Comparison of ENCODE assay signal across 23 mouse cellular contexts in genomic region chr2:27044641-27045040, GRCm38 (mm10). TPM values are rescaled to one million over a fixed set of nuclear protein-coding genes. Genes with fewer than 3 reads are reported as not detected.
DNase-seq lines count a peak whose midpoint lies in the region; ATAC-seq and TF ChIP-seq lines count a peak whose summit lies in the region.
"Had no signal": no experiment of that assay in that cellular context is flagged by ENCODE, and none has a peak within 500 bp of the region (broad histone marks: within the 10 kb centered on the region; RNA-seq: fewer than 3 reads in every experiment).

No protein-coding gene starts in this region.

- no peaks in the 10 kb centered on the region for H3K9me3 ChIP-seq in kidney, embryonic 14.5 days (ENCODE audit: control insufficient read depth, low read length)
- H3K9me3 ChIP-seq in kidney, embryonic 15.5 days (replicated peaks), result no peaks in the 10 kb centered on the region
- H3K9me3 ChIP-seq in midbrain, embryonic 11.5 days (ENCODE audit: control insufficient read depth, low read length), result no peaks in the 10 kb centered on the region
- H3K9me3 ChIP-seq in midbrain, embryonic 13.5 days, result no peaks in the 10 kb centered on the region
- H3K9me3 ChIP-seq: embryonic facial prominence, embryonic 10.5 days; forebrain, embryonic 13.5 days; hindbrain, embryonic 13.5 days had no signal

- no peak overlapping the region for H3K4me2 ChIP-seq in kidney, embryonic 14.5 days (replicated peaks; ENCODE audit: low read depth, low read length)
- H3K4me2 ChIP-seq in kidney, embryonic 15.5 days, result no peak overlapping the region
- no peak overlapping the region for H3K4me2 ChIP-seq in midbrain, embryonic 11.5 days
- no peak overlapping the region for H3K4me2 ChIP-seq in midbrain, embryonic 13.5 days (replicated peaks)
- H3K4me2 ChIP-seq: forebrain, embryonic 13.5 days; hindbrain, embryonic 13.5 days had no signal

- 54% methylated on average over 3 of the region's 3 CpGs for WGBS in kidney, adult 2 months
- 82% methylated on average over 3 of the region's 3 CpGs for WGBS in kidney, embryonic 14.5 days
- 75% methylated on average over 3 of the region's 3 CpGs for WGBS in kidney, embryonic 15.5 days
- WGBS in midbrain, embryonic 11.5 days, result 72% methylated on average over 3 of the region's 3 CpGs
- 77% methylated on average over 3 of the region's 3 CpGs for WGBS in midbrain, embryonic 13.5 days

- H3K27me3 ChIP-seq in kidney, adult 2 months (replicated peaks; ENCODE audit: control insufficient read depth, insufficient read depth, low read length), result no peaks in the 10 kb centered on the region
- no peaks in the 10 kb centered on the region for H3K27me3 ChIP-seq in kidney, embryonic 14.5 days (ENCODE audit: control insufficient read depth, insufficient read depth, low read length)
- no peaks in the 10 kb centered on the region for H3K27me3 ChIP-seq in kidney, embryonic 15.5 days
- H3K27me3 ChIP-seq in midbrain, embryonic 11.5 days (ENCODE audit: control insufficient read depth, insufficient read depth, low read length), result no peaks in the 10 kb centered on the region
- H3K27me3 ChIP-seq in midbrain, embryonic 13.5 days, result peaks cover 19% of the 10 kb centered on the region; the same call in 1 of the 2 replicates
- H3K27me3 ChIP-seq: forebrain, embryonic 13.5 days had no signal

- peak overlapping the region; percentile 4; the same call in 1 of the 2 replicates for H3K27ac ChIP-seq in kidney, adult 2 months (ENCODE audit: insufficient read depth, low read depth, low read length)
- no peak overlapping the region for H3K27ac ChIP-seq in kidney, embryonic 14.5 days (ENCODE audit: low read depth, low read length)
- H3K27ac ChIP-seq in kidney, embryonic 15.5 days, result no peak overlapping the region
- no peak overlapping the region for H3K27ac ChIP-seq in midbrain, embryonic 11.5 days (ENCODE audit: low read depth, low read length)
- H3K27ac ChIP-seq in midbrain, embryonic 13.5 days, result no peak overlapping the region
- H3K27ac ChIP-seq: embryonic facial prominence, embryonic 10.5 days; forebrain, embryonic 13.5 days; heart, adult 2 months; hindbrain, embryonic 13.5 days; hindbrain, postnatal 0 days had no signal

- 0 out of 2 replicates have a peak, but pooled peaks cover 3% of the 10 kb centered on the region for H3K4me1 ChIP-seq in kidney, adult 2 months (ENCODE audit: control insufficient read depth, insufficient read depth, low read length)
- no peaks in the 10 kb centered on the region for H3K4me1 ChIP-seq in kidney, embryonic 14.5 days (ENCODE audit: control insufficient read depth, insufficient read depth, low read length)
- peaks cover 3% of the 10 kb centered on the region; the same call in 1 of the 2 replicates for H3K4me1 ChIP-seq in kidney, embryonic 15.5 days
- H3K4me1 ChIP-seq in midbrain, embryonic 11.5 days (ENCODE audit: control insufficient read depth, insufficient read depth, low read length), result no peaks in the 10 kb centered on the region
- no peaks in the 10 kb centered on the region for H3K4me1 ChIP-seq in midbrain, embryonic 13.5 days (replicated peaks)
- H3K4me1 ChIP-seq: forebrain, embryonic 13.5 days; hindbrain, embryonic 13.5 days had no signal

- no peaks in the 10 kb centered on the region for H3K36me3 ChIP-seq in kidney, adult 2 months (ENCODE audit: control insufficient read depth, insufficient read depth, low read length)
- no peaks in the 10 kb centered on the region for H3K36me3 ChIP-seq in kidney, embryonic 14.5 days (ENCODE audit: control insufficient read depth, insufficient read depth, low read length)
- H3K36me3 ChIP-seq in kidney, embryonic 15.5 days, result no peaks in the 10 kb centered on the region
- H3K36me3 ChIP-seq in midbrain, embryonic 11.5 days (ENCODE audit: control insufficient read depth, insufficient read depth, low read length), result no peaks in the 10 kb centered on the region
- no peaks in the 10 kb centered on the region for H3K36me3 ChIP-seq in midbrain, embryonic 13.5 days
- H3K36me3 ChIP-seq: embryonic facial prominence, embryonic 10.5 days; hindbrain, embryonic 13.5 days had no signal

- no peak overlapping the region for H3K4me3 ChIP-seq in kidney, adult 2 months (ENCODE audit: insufficient read depth, low read depth, low read length)
- H3K4me3 ChIP-seq in kidney, embryonic 14.5 days (ENCODE audit: low read length), result no peak overlapping the region
- H3K4me3 ChIP-seq in kidney, embryonic 15.5 days (replicated peaks), result no peak overlapping the region
- no peak overlapping the region for H3K4me3 ChIP-seq in midbrain, embryonic 11.5 days (ENCODE audit: low read depth, low read length)
- no peak overlapping the region for H3K4me3 ChIP-seq in midbrain, embryonic 13.5 days (replicated peaks)
- H3K4me3 ChIP-seq: embryonic facial prominence, embryonic 10.5 days; forebrain, embryonic 13.5 days; heart, adult 2 months; hindbrain, embryonic 13.5 days had no signal

- H3K9ac ChIP-seq in kidney, embryonic 14.5 days (ENCODE audit: low read depth, low read length), result no peak overlapping the region
- H3K9ac ChIP-seq in kidney, embryonic 15.5 days, result no peak overlapping the region
- no peak overlapping the region for H3K9ac ChIP-seq in midbrain, embryonic 11.5 days (ENCODE audit: low read length)
- no peak overlapping the region for H3K9ac ChIP-seq in midbrain, embryonic 13.5 days (replicated peaks)
- H3K9ac ChIP-seq: forebrain, embryonic 13.5 days; forebrain, postnatal 0 days; hindbrain, embryonic 13.5 days had no signal

- ATAC-seq in kidney, embryonic 14.5 days (ENCODE audit: low FRiP score, low TSS enrichment), result no peak
- ATAC-seq in kidney, embryonic 15.5 days (replicated peaks; ENCODE audit: low FRiP score), result no peak
- ATAC-seq in midbrain, embryonic 11.5 days (ENCODE audit: low FRiP score), result no peak
- ATAC-seq in midbrain, embryonic 13.5 days, result no peak
- ATAC-seq: activated CD4-positive, CD25-positive, alpha-beta regulatory T cell, adult 4 months; forebrain, embryonic 13.5 days; forebrain, postnatal 0 days; hindbrain, postnatal 0 days; Patski had no signal

- no peak for TF ChIP-seq POLR2A in kidney, adult 2 months (IDR thresholded peaks at IDR 0.05; ENCODE audit: low read depth, low read length)

- intact Hi-C loops in heart, postnatal 36 days (cut with DNase I), result loop anchor here (2.0 kb wide), 1 partner anchor 34 kb away; the partner anchor contains the start of gene Adamtsl2

- DNase-seq in heart, adult 11 months, result peak; percentile 95
- DNase-seq in heart, postnatal 36 days, result no peak
- DNase-seq in kidney, adult 2 months, result peak; percentile 57
- DNase-seq in kidney, postnatal 36 days, result peak; percentile 52 to 56
- DNase-seq in midbrain, embryonic 11.5 days (ENCODE audit: low spot score, missing footprints), result peak; percentile 19
- DNase-seq: cerebellum, adult 2 months; cerebellum, postnatal 10 days; forebrain, postnatal 0 days had no signal

- no peak for TF ChIP-seq CTCF in kidney, adult 2 months (conservative IDR thresholded peaks at IDR 0.05; ENCODE audit: insufficient read depth, insufficient read length, low read depth, low read length)

RNA-seq across cellular contexts. Expression of gene Slc2a6, which starts 16.8 kb away (rescaled TPM):
- under 1 TPM in 1 of 2 experiments, not detected in 1; 0.73 TPM for total RNA-seq in heart, postnatal 36 days (2021)
- polyA plus RNA-seq in kidney, adult 2 months (2012; rRNA removed), result 1.5 and 1.8 TPM in 2 replicates
- 0.37 and 0.64 TPM in 2 replicates for polyA plus RNA-seq in kidney, embryonic 14.5 days (2014; fragmentation: Nextera tagmentation; extraction: Ambion mirVana)
- 0.31 and 0.96 TPM in 2 replicates for polyA plus RNA-seq in kidney, embryonic 15.5 days (2015; fragmentation: Nextera tagmentation; extraction: Ambion mirVana)
- polyA plus RNA-seq in midbrain, embryonic 11.5 days (2014; fragmentation: Nextera tagmentation; extraction: Ambion mirVana), result 1.2 and 1.6 TPM in 2 replicates
- polyA plus RNA-seq in midbrain, embryonic 13.5 days (2015; fragmentation: Nextera tagmentation; extraction: Ambion mirVana), result 3.6 and 3.8 TPM in 2 replicates
- total RNA-seq: gastrocnemius, postnatal 36 days had no signal

RNA-seq across cellular contexts. Expression of gene Mymk, which starts 27.3 kb away (rescaled TPM):
- not detected for total RNA-seq in heart, postnatal 36 days (2021)
- 0.09 and 0.16 TPM in 2 replicates for polyA plus RNA-seq in kidney, adult 2 months (2012; rRNA removed)
- 0.54 TPM in 1 of 2 replicates, not detected in the other for polyA plus RNA-seq in kidney, embryonic 14.5 days (2014; fragmentation: Nextera tagmentation; extraction: Ambion mirVana)
- 3.4 and 5.3 TPM in 2 replicates for polyA plus RNA-seq in kidney, embryonic 15.5 days (2015; fragmentation: Nextera tagmentation; extraction: Ambion mirVana)
- polyA plus RNA-seq in midbrain, embryonic 11.5 days (2014; fragmentation: Nextera tagmentation; extraction: Ambion mirVana), result not detected in 2 replicates
- polyA plus RNA-seq in midbrain, embryonic 13.5 days (2015; fragmentation: Nextera tagmentation; extraction: Ambion mirVana), result not detected in 2 replicates
- total RNA-seq: adrenal gland, adult 18-20 months; adrenal gland, postnatal 36 days; CH12.LX; forebrain, postnatal 0 days; heart, adult 2 months; hematopoietic stem cell, adult 5-6 weeks; hindbrain, postnatal 0 days had no signal
- polyA plus RNA-seq: activated CD4-positive, CD25-positive, alpha-beta regulatory T cell, adult 4 months; forebrain, embryonic 13.5 days had no signal

RNA-seq across cellular contexts. Expression of gene Adamtsl2, which starts 34.5 kb away (rescaled TPM):
- 10 to 100 TPM; 20.3 to 21.4 TPM for total RNA-seq in heart, postnatal 36 days (2021)
- 21.7 and 25.7 TPM in 2 replicates for polyA plus RNA-seq in kidney, adult 2 months (2012; rRNA removed)
- 0.51 and 0.65 TPM in 2 replicates for polyA plus RNA-seq in kidney, embryonic 14.5 days (2014; fragmentation: Nextera tagmentation; extraction: Ambion mirVana)
- 1.3 and 1.7 TPM in 2 replicates for polyA plus RNA-seq in kidney, embryonic 15.5 days (2015; fragmentation: Nextera tagmentation; extraction: Ambion mirVana)
- 3.9 and 5.9 TPM in 2 replicates for polyA plus RNA-seq in midbrain, embryonic 11.5 days (2014; fragmentation: Nextera tagmentation; extraction: Ambion mirVana)
- 6.0 and 6.9 TPM in 2 replicates for polyA plus RNA-seq in midbrain, embryonic 13.5 days (2015; fragmentation: Nextera tagmentation; extraction: Ambion mirVana)
- total RNA-seq: hematopoietic stem cell, adult 5-6 weeks had no signal
- polyA plus RNA-seq: activated CD4-positive, CD25-positive, alpha-beta regulatory T cell, adult 4 months had no signal

RNA-seq across cellular contexts. Expression of gene Cacfd1, which starts 34.9 kb away (rescaled TPM):
- total RNA-seq in heart, postnatal 36 days (2021), result 10 to 100 TPM; 41.0 to 44.2 TPM
- 70.2 and 72.7 TPM in 2 replicates for polyA plus RNA-seq in kidney, adult 2 months (2012; rRNA removed)
- 36.7 and 56.5 TPM in 2 replicates for polyA plus RNA-seq in kidney, embryonic 14.5 days (2014; fragmentation: Nextera tagmentation; extraction: Ambion mirVana)
- 61.0 and 66.1 TPM in 2 replicates for polyA plus RNA-seq in kidney, embryonic 15.5 days (2015; fragmentation: Nextera tagmentation; extraction: Ambion mirVana)
- 87.6 and 93.8 TPM in 2 replicates for polyA plus RNA-seq in midbrain, embryonic 11.5 days (2014; fragmentation: Nextera tagmentation; extraction: Ambion mirVana)
- 130 and 132 TPM in 2 replicates for polyA plus RNA-seq in midbrain, embryonic 13.5 days (2015; fragmentation: Nextera tagmentation; extraction: Ambion mirVana)

Comparison
In these comparisons a context has a peak if more than half of its experiments do, and no peak if none do; other contexts are left out.
1. DNase-seq: peak in heart, adult 11 months (single experiment), kidney, adult 2 months (single experiment), kidney, postnatal 36 days (2 of 2) and midbrain, embryonic 11.5 days (single experiment); none in heart, postnatal 36 days (0 of 2).